Mouse (Mus musculus) urinary bladder, adult 18-20 months (tissue): ENCODE measurements around the gene Skp1a.

ENCODE experiments used
- DNase-seq, 2 experiments: peaks; one replicate each; pipeline ENCODE4 v3.0.0; 2022; ENCODE audit warnings: low spot score in 2 of 2, mixed read lengths in 2 of 2

Skp1a gene

GRCm38 (mm10) chr11:52253674-52254375 is 22.0 kb downstream of the Skp1a start:
- DNase-seq = peak in 1 of 2 experiments; percentile 37

GRCm38 (mm10) chr11:52255077-52255476 is 23.3 kb downstream of the Skp1a start:
- no peak for DNase-seq

- DNase-seq = no peak
Observed at GRCm38 (mm10) chr11:52257376-52257775, 25.6 kb downstream of the Skp1a start.

GRCm38 (mm10) chr11:52258711-52259110 is 26.9 kb downstream of the Skp1a start:
- no peak for DNase-seq

- no peak for DNase-seq
Observed at GRCm38 (mm10) chr11:52260878-52261277, 29.1 kb downstream of the Skp1a start.

GRCm38 (mm10) chr11:52261937-52262336 is 30.1 kb downstream of the Skp1a start:
- peak; percentile 52 to 58 for DNase-seq

- DNase-seq = no peak
Observed at GRCm38 (mm10) chr11:52262338-52262737, 30.5 kb downstream of the Skp1a start.

GRCm38 (mm10) chr11:52264871-52265270 is 33.1 kb downstream of the Skp1a start:
- no peak for DNase-seq

GRCm38 (mm10) chr11:52265616-52266307 is 34.0 kb downstream of the Skp1a start:
- DNase-seq = no peak

- no peak for DNase-seq
Observed at GRCm38 (mm10) chr11:52267271-52267670, 35.5 kb downstream of the Skp1a start.

- DNase-seq = no peak
Observed at GRCm38 (mm10) chr11:52268104-52268835, 36.5 kb downstream of the Skp1a start.

GRCm38 (mm10) chr11:52269841-52270240 is 38.0 kb downstream of the Skp1a start:
- DNase-seq = no peak

GRCm38 (mm10) chr11:52271765-52272495 is 40.1 kb downstream of the Skp1a start:
- DNase-seq = no peak

GRCm38 (mm10) chr11:52272619-52273018 is 40.8 kb downstream of the Skp1a start:
- no peak for DNase-seq

- DNase-seq = peak in 1 of 2 experiments; percentile 49
Observed at GRCm38 (mm10) chr11:52273183-52273941, 41.6 kb downstream of the Skp1a start.

GRCm38 (mm10) chr11:52273942-52274330 is 42.1 kb downstream of the Skp1a start:
- no peak for DNase-seq

- no peak for DNase-seq
Observed at GRCm38 (mm10) chr11:52274456-52275112, 42.8 kb downstream of the Skp1a start.

- no peak for DNase-seq
Observed at GRCm38 (mm10) chr11:52275366-52275765, 43.6 kb downstream of the Skp1a start.

GRCm38 (mm10) chr11:52275774-52276555 is 44.2 kb downstream of the Skp1a start:
- no peak for DNase-seq

GRCm38 (mm10) chr11:52276961-52277391 is 45.2 kb downstream of the Skp1a start:
- no peak for DNase-seq
